Mouse (Mus musculus): Measurements from ENCODE around the gene Tmem266.

The Tmem266 gene

DNA sequence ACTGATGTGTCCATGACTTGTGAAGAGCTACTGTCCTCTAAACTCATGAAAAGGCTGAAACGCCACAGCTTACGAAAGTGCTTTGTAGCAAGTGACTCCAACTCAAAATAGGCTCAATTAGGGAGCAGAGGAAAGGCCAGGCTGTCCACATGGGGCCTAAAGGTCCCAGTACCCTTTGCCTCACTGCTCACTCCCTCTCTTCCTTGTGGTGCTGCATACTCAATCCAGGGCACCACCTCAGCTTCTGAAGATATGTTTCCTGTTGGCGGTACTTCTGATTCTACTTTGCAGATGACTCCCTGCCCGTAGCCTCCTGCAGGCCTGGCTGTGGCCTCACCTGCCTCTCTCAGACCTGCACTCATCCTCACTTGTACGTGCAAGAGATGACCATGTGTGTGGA, 126.7 kb downstream of the Tmem266 start:
- no peak for DNase-seq (ENCODE audit: low spot score)

GRCm38 (mm10) chr9:55468397-55468796, 141.7 kb downstream of the Tmem266 start:
- no peak for DNase-seq (ENCODE audit: low spot score)

- DNase-seq (ENCODE audit: low spot score): no peak
Observed at GRCm38 (mm10) chr9:55476084-55476483, 149.4 kb downstream of the Tmem266 start.

- no peak for DNase-seq (ENCODE audit: low spot score)
Observed at GRCm38 (mm10) chr9:55478699-55479098, 152.0 kb downstream of the Tmem266 start.

DNA sequence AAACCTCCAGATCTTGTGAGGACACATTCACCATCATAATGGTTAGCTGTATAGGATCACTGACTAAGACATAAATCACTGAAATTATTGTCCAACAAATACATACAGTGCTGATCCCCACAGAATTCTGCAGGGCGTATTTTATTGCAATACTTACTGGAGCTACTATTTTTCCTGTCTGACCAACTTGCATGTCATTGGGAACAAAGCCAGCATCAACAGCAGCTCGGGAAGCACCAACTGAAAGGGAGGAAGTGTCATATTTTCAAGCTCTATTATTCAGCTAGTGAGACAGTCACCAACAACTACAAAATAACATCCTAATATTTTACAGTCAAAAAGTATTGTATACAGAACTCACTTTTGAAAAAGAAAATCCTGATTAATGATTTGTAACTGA, 155.4 kb downstream of the Tmem266 start:
- DNase-seq (ENCODE audit: low spot score): no peak
